Mouse (Mus musculus) embryonic facial prominence, embryonic 14.5 days (tissue): ENCODE measurements around the gene Ptpre. TPM values are rescaled to one million over a fixed set of nuclear protein-coding genes. Genes with fewer than 3 reads are reported as not detected.

Experiments used
- ATAC-seq: fragments of 200-750 bp; cut with Nextera tagmentation; 2 replicates; pipeline ENCODE4 v1.8.0; 2017; ENCODE audit warnings: low read depth, moderate number of reproducible peaks, moderate TSS enrichment
- DNase-seq: peaks from one replicate; pipeline ENCODE4 v3.0.0-alpha.2; 2015; ENCODE audit warnings: low spot score
- H3K27ac ChIP-seq: fragments of 300-500 bp; sonication (generic); replicated peaks from 2 replicates; pipeline ENCODE4 v1.5.1; 2014; ENCODE audit warnings: low read depth, mild to moderate bottlenecking, low read length, moderate library complexity
- H3K27me3 ChIP-seq: fragments of 300-500 bp; sonication (generic); replicated peaks from 2 replicates; pipeline ENCODE4 v1.6.1; 2014; ENCODE audit warnings: low read length; ENCODE audit not compliant: control insufficient read depth, insufficient read depth
- H3K36me3 ChIP-seq: fragments of 300-500 bp; sonication (generic); 2 replicates; pipeline ENCODE4 v1.6.1; 2014; ENCODE audit warnings: low read length, mixed read lengths; ENCODE audit not compliant: control insufficient read depth, insufficient read depth
- H3K4me1 ChIP-seq: fragments of 300-500 bp; sonication (generic); 2 replicates; pipeline ENCODE4 v1.6.1; 2014; ENCODE audit warnings: antibody characterized with exemption, low read length; ENCODE audit not compliant: control insufficient read depth, insufficient read depth
- H3K4me2 ChIP-seq: fragments of 300-500 bp; sonication (generic); 2 replicates; pipeline ENCODE4 v1.6.1; 2014; ENCODE audit warnings: low read depth, mild to moderate bottlenecking, low read length, moderate library complexity, mixed read lengths
- H3K4me3 ChIP-seq: fragments of 300-500 bp; sonication (generic); 2 replicates; pipeline ENCODE4 v1.5.1; 2014; ENCODE audit warnings: low read depth, mild to moderate bottlenecking, low read length
- H3K9ac ChIP-seq: fragments of 300-500 bp; sonication (generic); 2 replicates; pipeline ENCODE4 v1.6.1; 2014; ENCODE audit warnings: low read depth, mild to moderate bottlenecking, low read length, moderate library complexity, mixed read lengths
- H3K9me3 ChIP-seq: fragments of 300-500 bp; sonication (generic); 2 replicates; pipeline ENCODE4 v1.6.1; 2016; ENCODE audit warnings: low read length; ENCODE audit not compliant: control insufficient read depth
- WGBS: fragments of 180-500 bp; shearing (Covaris S2); extraction: QIAGEN DNeasy Blood & Tissue Kit; methylation state at CpG from one replicate; pipeline ENCODE4 v1.1.7; 2014; 5-methylcytosine and 5-hydroxymethylcytosine counted together
- polyA plus RNA-seq: library from polyadenylated mRNA; unstranded; fragments of >200 nt; fragmentation: Nextera tagmentation; extraction: Ambion mirVana; gene quantifications from 2 replicates; pipeline ENCODE4 v1.2.1, GENCODE M21; 2014

Gene Ptpre
- polyA plus RNA-seq, 1 experiment from 2014 or later = 4.1 TPM

- H3K36me3 ChIP-seq = no peaks in the 10 kb centered on the region
- no peak for ATAC-seq
- no peak overlapping the region for H3K4me2 ChIP-seq
- no peaks in the 10 kb centered on the region for H3K4me1 ChIP-seq
- no peaks in the 10 kb centered on the region for H3K9me3 ChIP-seq
- no peak overlapping the region for H3K4me3 ChIP-seq
- no peaks in the 10 kb centered on the region for H3K27me3 ChIP-seq
- WGBS = 65% methylated on average over 9 of the region's 9 CpGs
- no peak overlapping the region for H3K9ac ChIP-seq
- no peak overlapping the region for H3K27ac ChIP-seq
- DNase-seq = no peak
Observed at GRCm38 (mm10) chr7:135629019-135629418, 91.7 kb downstream of the Ptpre start.

GRCm38 (mm10) chr7:135631776-135632552, 94.7 kb downstream of the Ptpre start:
- H3K4me3 ChIP-seq = no peak overlapping the region
- H3K36me3 ChIP-seq = no peaks in the 10 kb centered on the region
- no peak overlapping the region for H3K27ac ChIP-seq
- H3K9me3 ChIP-seq = no peaks in the 10 kb centered on the region
- no peak overlapping the region for H3K4me2 ChIP-seq
- no peaks in the 10 kb centered on the region for H3K4me1 ChIP-seq
- ATAC-seq = no peak
- peak; percentile 80 for DNase-seq
- 49% methylated on average over 7 of the region's 8 CpGs for WGBS
- no peak overlapping the region for H3K9ac ChIP-seq
- H3K27me3 ChIP-seq = no peaks in the 10 kb centered on the region

- Histone ChIP-seq H3K27ac (no peak overlapping the region), H3K4me1 (no peaks in the 10 kb centered on the region), H3K27me3 (no peaks in the 10 kb centered on the region), H3K36me3 (no peaks in the 10 kb centered on the region), H3K9ac (no peak overlapping the region), H3K4me3 (no peak overlapping the region), H3K9me3 (no peaks in the 10 kb centered on the region), H3K4me2 (no peak overlapping the region)
- 74% methylated on average over 7 of the region's 7 CpGs for WGBS
- no peak for DNase-seq
- no peak for ATAC-seq
Observed at GRCm38 (mm10) chr7:135632716-135633258, 95.5 kb downstream of the Ptpre start.

- Histone ChIP-seq H3K36me3 (no peaks in the 10 kb centered on the region), H3K27me3 (no peaks in the 10 kb centered on the region), H3K4me2 (no peak overlapping the region), H3K4me1 (no peaks in the 10 kb centered on the region), H3K27ac (no peak overlapping the region), H3K9me3 (no peaks in the 10 kb centered on the region), H3K4me3 (no peak overlapping the region), H3K9ac (no peak overlapping the region)
- 73% methylated on average over 16 of the region's 16 CpGs for WGBS
- no peak for DNase-seq
- no peak for ATAC-seq
Observed at GRCm38 (mm10) chr7:135634851-135635624, 97.8 kb downstream of the Ptpre start.

GRCm38 (mm10) chr7:135637406-135637980, 100.2 kb downstream of the Ptpre start:
- no peak overlapping the region for H3K9ac ChIP-seq
- no peak overlapping the region for H3K4me2 ChIP-seq
- H3K27ac ChIP-seq = no peak overlapping the region
- H3K36me3 ChIP-seq = no peaks in the 10 kb centered on the region
- H3K4me1 ChIP-seq = no peaks in the 10 kb centered on the region
- no peak overlapping the region for H3K4me3 ChIP-seq
- WGBS = 61% methylated on average over 13 of the region's 13 CpGs
- no peaks in the 10 kb centered on the region for H3K27me3 ChIP-seq
- ATAC-seq (no peak), DNase-seq (no peak)
- no peaks in the 10 kb centered on the region for H3K9me3 ChIP-seq

- no peak overlapping the region for H3K4me2 ChIP-seq
- H3K4me3 ChIP-seq = no peak overlapping the region
- no peaks in the 10 kb centered on the region for H3K9me3 ChIP-seq
- no peaks in the 10 kb centered on the region for H3K4me1 ChIP-seq
- no peak overlapping the region for H3K27ac ChIP-seq
- DNase-seq (no peak), ATAC-seq (no peak)
- no peaks in the 10 kb centered on the region for H3K27me3 ChIP-seq
- H3K9ac ChIP-seq = no peak overlapping the region
- 47% methylated on average over 2 of the region's 2 CpGs for whole genome bisulfite sequencing
- no peaks in the 10 kb centered on the region for H3K36me3 ChIP-seq
Observed at GRCm38 (mm10) chr7:135639361-135639760, 102.1 kb downstream of the Ptpre start.

- Histone ChIP-seq H3K4me1 (no peaks in the 10 kb centered on the region), H3K4me2 (no peak overlapping the region), H3K9ac (no peak overlapping the region), H3K36me3 (no peaks in the 10 kb centered on the region), H3K9me3 (no peaks in the 10 kb centered on the region), H3K27ac (no peak overlapping the region), H3K27me3 (no peaks in the 10 kb centered on the region), H3K4me3 (no peak overlapping the region)
- WGBS = 59% methylated on average over 14 of the region's 14 CpGs
- 0 out of 2 replicates have a peak, but pooled peaks have one; percentile 57 for ATAC-seq
- peak; percentile 81 for DNase-seq
Observed at GRCm38 (mm10) chr7:135641698-135642507, 104.6 kb downstream of the Ptpre start.

- ATAC-seq (no peak), DNase-seq (no peak)
- no peaks in the 10 kb centered on the region for H3K27me3 ChIP-seq
- H3K4me1 ChIP-seq = no peaks in the 10 kb centered on the region
- no peak overlapping the region for H3K4me2 ChIP-seq
- no peaks in the 10 kb centered on the region for H3K36me3 ChIP-seq
- H3K9me3 ChIP-seq = no peaks in the 10 kb centered on the region
- no peak overlapping the region for H3K4me3 ChIP-seq
- H3K27ac ChIP-seq = no peak overlapping the region
- H3K9ac ChIP-seq = no peak overlapping the region
- 80% methylated on average over 1 of the region's 1 CpGs for WGBS
Observed at GRCm38 (mm10) chr7:135644452-135644851, 107.2 kb downstream of the Ptpre start.
